Mouse (Mus musculus) kidney, adult 9 months (tissue): ENCODE measurements at regions not wholly inside any gene's neighbourhood (a gene's known extent, or its start where the extent isn't known, plus 50 kb on each side); places are given as distances from the start of the nearest gene placed in this dataset.

ENCODE experiments used
- DNase-seq: peaks from one replicate; pipeline ENCODE4 v3.0.0; 2022

GRCm38 (mm10) chr1:137560389-137561268 lies 600.4 kb upstream of the Nr5a2 start:
- no peak for DNase-seq

GRCm38 (mm10) chr1:137549659-137550058 lies 589.4 kb upstream of the Nr5a2 start:
- DNase-seq = no peak

GRCm38 (mm10) chr1:137545666-137546065 lies 585.4 kb upstream of the Nr5a2 start:
- no peak for DNase-seq

GRCm38 (mm10) chr1:137543828-137544227 lies 583.6 kb upstream of the Nr5a2 start:
- no peak for DNase-seq

GRCm38 (mm10) chr1:137541453-137541852 lies 581.2 kb upstream of the Nr5a2 start:
- DNase-seq = no peak

- DNase-seq = no peak
Observed at GRCm38 (mm10) chr1:137539424-137540116, 579.3 kb upstream of the Nr5a2 start.

- no peak for DNase-seq
Observed at GRCm38 (mm10) chr1:137514750-137515149, 554.5 kb upstream of the Nr5a2 start.

- DNase-seq = no peak
Observed at GRCm38 (mm10) chr1:137503704-137504422, 543.6 kb upstream of the Nr5a2 start.

- DNase-seq = no peak
Observed at GRCm38 (mm10) chr1:137488226-137488625, 528.0 kb upstream of the Nr5a2 start.

GRCm38 (mm10) chr1:137478459-137478858 lies 518.2 kb upstream of the Nr5a2 start:
- no peak for DNase-seq

- no peak for DNase-seq
Observed at GRCm38 (mm10) chr1:137477239-137477638, 517.0 kb upstream of the Nr5a2 start.

GRCm38 (mm10) chr1:137474858-137475257 lies 514.6 kb upstream of the Nr5a2 start:
- DNase-seq = no peak

- DNase-seq = no peak
Observed at GRCm38 (mm10) chr1:137473800-137474685, 513.8 kb upstream of the Nr5a2 start.

GRCm38 (mm10) chr1:137464971-137465370 lies 504.7 kb upstream of the Nr5a2 start:
- no peak for DNase-seq

- DNase-seq = no peak
Observed at GRCm38 (mm10) chr1:137461189-137461588, 500.9 kb upstream of the Nr5a2 start.

GRCm38 (mm10) chr1:137453446-137454208 lies 493.4 kb upstream of the Nr5a2 start:
- DNase-seq = peak; percentile 3

- DNase-seq = no peak
Observed at GRCm38 (mm10) chr1:137452749-137453148, 492.5 kb upstream of the Nr5a2 start.

- DNase-seq = no peak
Observed at GRCm38 (mm10) chr1:137446497-137446896, 486.2 kb upstream of the Nr5a2 start.

- DNase-seq = no peak
Observed at GRCm38 (mm10) chr1:137428110-137428509, 467.9 kb upstream of the Nr5a2 start.

GRCm38 (mm10) chr1:137418388-137418787 lies 458.1 kb upstream of the Nr5a2 start:
- no peak for DNase-seq

- DNase-seq = no peak
Observed at GRCm38 (mm10) chr1:137396736-137397135, 436.5 kb upstream of the Nr5a2 start.

GRCm38 (mm10) chr1:137387509-137387908 lies 427.3 kb upstream of the Nr5a2 start:
- DNase-seq = no peak
